In the genomic region with DNA sequence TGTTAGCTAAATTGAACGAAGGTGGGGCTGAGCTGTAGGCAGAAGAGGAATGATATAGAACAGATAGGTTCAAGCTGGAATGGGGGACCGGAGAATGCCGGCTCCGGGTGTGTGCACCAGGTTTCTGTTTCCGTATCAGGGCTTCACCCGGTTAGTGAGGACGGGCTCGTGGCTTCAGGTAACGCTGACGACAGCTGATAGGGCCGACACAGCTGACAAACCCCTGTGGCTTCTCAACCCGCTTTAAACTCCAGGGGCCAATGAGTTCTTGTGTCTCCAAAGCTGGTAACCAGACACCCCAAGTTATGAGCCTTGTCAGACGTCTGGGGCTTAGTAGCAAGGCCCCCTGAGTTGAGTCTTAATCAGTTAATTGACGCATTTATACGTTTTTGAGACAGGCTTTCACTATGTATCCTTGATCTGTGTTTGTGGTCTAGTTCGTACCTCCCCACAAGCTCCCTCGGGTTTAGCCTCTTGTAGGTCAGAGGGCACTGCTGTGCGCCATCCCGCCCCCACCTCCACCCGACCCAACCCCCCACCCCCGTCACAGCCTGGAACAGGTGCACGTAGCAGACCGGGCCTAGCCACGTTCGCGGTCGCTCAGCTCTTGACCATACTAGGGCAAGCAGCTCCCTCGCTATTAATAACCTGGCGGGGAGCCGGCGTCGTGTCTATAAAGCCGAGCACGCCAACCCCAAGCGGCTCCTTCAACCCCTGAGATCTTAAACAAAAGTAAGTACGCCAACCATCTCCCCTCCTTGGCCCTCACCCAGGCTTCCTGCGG, we compare ENCODE assay signal across 8 mouse cellular contexts. TPM values are rescaled to one million over a fixed set of nuclear protein-coding genes. Genes with fewer than 3 reads are reported as not detected.
A peak's percentile ranks its signal among the peaks of the same experiment; 100 is the strongest.
DNase-seq lines count a peak whose midpoint lies in the region; ATAC-seq and TF ChIP-seq lines count a peak whose summit lies in the region.

No protein-coding gene starts in this region.

- TF ChIP-seq CTCF in spleen, adult 2 months (IDR thresholded peaks at IDR 0.05; ENCODE audit: extremely low read depth, insufficient read depth, insufficient read length, insufficient replicate concordance): no peak

- TF ChIP-seq POLR2A in spleen, adult 2 months (IDR thresholded peaks at IDR 0.05; ENCODE audit: low read depth, low read length): no peak

- peak overlapping the region; percentile 29; the same call in 1 of the 2 replicates for H3K4me3 ChIP-seq in spleen, adult 2 months (ENCODE audit: extremely low read depth, insufficient read depth, insufficient read length)
- peak overlapping the region; percentile 4; the same call in 1 of the 2 replicates for H3K4me3 ChIP-seq in lung, embryonic 15.5 days

- ATAC-seq in lung, embryonic 15.5 days (ENCODE audit: borderline replicate concordance, extremely low read depth, low FRiP score, low TSS enrichment): no peak

- intact Hi-C loops in heart, postnatal 36 days (cut with DNase I): loop anchor here (10.0 kb wide), 1 partner anchor 251 kb away; no protein-coding TSS in a partner anchor

- 0 out of 2 replicates have a peak overlapping the region, but pooled peaks have one; percentile 19 for H3K9ac ChIP-seq in lung, embryonic 15.5 days

- no peaks in the 10 kb centered on the region for H3K27me3 ChIP-seq in spleen, adult 2 months (ENCODE audit: control insufficient read depth, insufficient read depth, low read length)
- peaks cover 51% of the 10 kb centered on the region for H3K27me3 ChIP-seq in lung, embryonic 15.5 days

- 4% methylated on average over 37 of the region's 37 CpGs for WGBS in spleen, adult 2 months
- WGBS in lung, embryonic 15.5 days: 11% methylated on average over 37 of the region's 37 CpGs

- H3K4me1 ChIP-seq in spleen, adult 2 months (ENCODE audit: control insufficient read depth, insufficient read depth, insufficient read length): peaks cover 19% of the 10 kb centered on the region
- H3K4me1 ChIP-seq in lung, embryonic 15.5 days: peaks cover 32% of the 10 kb centered on the region

- H3K36me3 ChIP-seq in spleen, adult 2 months (ENCODE audit: control insufficient read depth, insufficient read depth, low read length): peaks cover 9% of the 10 kb centered on the region
- peaks cover 12% of the 10 kb centered on the region for H3K36me3 ChIP-seq in lung, embryonic 15.5 days

- peak; percentile 40 for DNase-seq in cerebellum, adult 9-10 months
- DNase-seq in cerebellum, postnatal 4 days (ENCODE audit: low spot score in 2 of 2): no peak
- DNase-seq in spleen, adult 2 months (ENCODE audit: low read depth in 1 of 2, low spot score in 2 of 2): peak in 1 of 2 experiments; percentile 54
- no peak for DNase-seq in spleen, adult 12 weeks (ENCODE audit: low spot score)
- DNase-seq in heart, postnatal 36 days: peak; percentile 68 to 70
- peak; percentile 56 for DNase-seq in testis, postnatal 14 days (ENCODE audit: low spot score)
- DNase-seq in adrenal gland, adult 8-10 months: no peak

- H3K9me3 ChIP-seq in lung, embryonic 15.5 days: no peaks in the 10 kb centered on the region

- peak overlapping the region; percentile 26 for H3K4me2 ChIP-seq in lung, embryonic 15.5 days

- peak overlapping the region; percentile 66 for H3K27ac ChIP-seq in spleen, adult 2 months (ENCODE audit: insufficient read depth, low read length)
- peak overlapping the region; percentile 55 for H3K27ac ChIP-seq in lung, embryonic 15.5 days

RNA-seq across cellular contexts. Expression of gene Nmrk2, which starts 7.7 kb away (rescaled TPM):
- not detected in 2 replicates for polyA plus RNA-seq in spleen, adult 2 months (2012; rRNA removed)
- total RNA-seq in heart, postnatal 36 days (2021): 1 to 10 TPM; 7.8 to 7.9 TPM
- 0.11 and 0.30 TPM in 2 replicates for polyA plus RNA-seq in lung, embryonic 15.5 days (2015; fragmentation: Nextera tagmentation; extraction: Ambion mirVana)
- total RNA-seq in adrenal gland, adult 8-10 months (2022): not detected

RNA-seq across cellular contexts. Expression of gene 4930442H23Rik, which starts 10.5 kb away (rescaled TPM):
- polyA plus RNA-seq in spleen, adult 2 months (2012; rRNA removed): not detected in 2 replicates
- not detected for total RNA-seq in heart, postnatal 36 days (2021)
- polyA plus RNA-seq in lung, embryonic 15.5 days (2015; fragmentation: Nextera tagmentation; extraction: Ambion mirVana): 0.16 TPM in 2 replicates
- total RNA-seq in adrenal gland, adult 8-10 months (2022): not detected

RNA-seq across cellular contexts. Expression of gene Dapk3, which starts 11.4 kb away (rescaled TPM):
- 58.0 and 84.5 TPM in 2 replicates for polyA plus RNA-seq in spleen, adult 2 months (2012; rRNA removed)
- total RNA-seq in heart, postnatal 36 days (2021): 10 to 100 TPM; 31.0 to 31.3 TPM
- polyA plus RNA-seq in lung, embryonic 15.5 days (2015; fragmentation: Nextera tagmentation; extraction: Ambion mirVana): 52.6 and 56.1 TPM in 2 replicates
- 10 to 100 TPM; 67.7 to 88.0 (median 81.8) TPM for total RNA-seq in adrenal gland, adult 8-10 months (2022)

RNA-seq across cellular contexts. Expression of gene Eef2, which starts 17.8 kb away (rescaled TPM):
- 1,457 and 1,736 TPM in 2 replicates for polyA plus RNA-seq in spleen, adult 2 months (2012; rRNA removed)
- total RNA-seq in heart, postnatal 36 days (2021): 1,000 to 10,000 TPM; 1,005 to 1,085 TPM
- 567 and 596 TPM in 2 replicates for polyA plus RNA-seq in lung, embryonic 15.5 days (2015; fragmentation: Nextera tagmentation; extraction: Ambion mirVana)
- total RNA-seq in adrenal gland, adult 8-10 months (2022): 1,000 to 10,000 TPM; 1,447 to 1,655 (median 1,598) TPM

RNA-seq across cellular contexts. Expression of gene Pias4, which starts 26.5 kb away (rescaled TPM):
- polyA plus RNA-seq in spleen, adult 2 months (2012; rRNA removed): 36.1 and 45.8 TPM in 2 replicates
- 10 to 100 TPM; 14.0 to 17.1 TPM for total RNA-seq in heart, postnatal 36 days (2021)
- 41.0 and 47.5 TPM in 2 replicates for polyA plus RNA-seq in lung, embryonic 15.5 days (2015; fragmentation: Nextera tagmentation; extraction: Ambion mirVana)
- 10 to 100 TPM; 22.8 to 32.5 (median 30.1) TPM for total RNA-seq in adrenal gland, adult 8-10 months (2022)

Comparison
In these comparisons a context has a peak if more than half of its experiments do, and no peak if none do; other contexts are left out.
1. DNase-seq: peak in cerebellum, adult 9-10 months (single experiment), heart, postnatal 36 days (2 of 2) and testis, postnatal 14 days (single experiment); none in cerebellum, postnatal 4 days (0 of 2), spleen, adult 12 weeks (single experiment) and adrenal gland, adult 8-10 months (single experiment).
2. RNA of gene Nmrk2, which starts 7.7 kb away (total RNA-seq): 7.8 to 7.9 TPM in heart, postnatal 36 days; not detected in adrenal gland, adult 8-10 months; every median in the first group is over 4 times any median in the second.